Mouse (Mus musculus) layer of hippocampus, postnatal 36 days (tissue): Measurements from ENCODE around the gene Srrm3. TPM values are rescaled to one million over a fixed set of nuclear protein-coding genes. Genes with fewer than 3 reads are reported as not detected.
A peak's percentile ranks its signal among the peaks of the same experiment; 100 is the strongest.

ENCODE experiments used
- DNase-seq, 2 experiments: peaks; one replicate each; pipeline ENCODE4 v3.0.0; 2022
- microRNA-seq, 2 experiments: library from miRNA; unstranded; fragments of <30 nt; microRNA quantifications; one replicate each; pipeline ENCODE4 v1.2.0; 2021
- total RNA-seq, 2 experiments: library from RNA; stranded (reverse); gene quantifications; 2 replicates each; pipeline ENCODE4 v1.2.3; 2021

Gene Srrm3
- total RNA-seq, 2 experiments from 2014 or later = 83.5 to 86.9 TPM

GRCm38 (mm10) chr5:135906846-135907245 is 100.2 kb downstream of the Srrm3 start:
- DNase-seq = no peak

GRCm38 (mm10) chr5:135907256-135907655 is 100.6 kb downstream of the Srrm3 start:
- DNase-seq = no peak

- DNase-seq = peak in 1 of 2 experiments; percentile 48
These were observed 101.5 kb downstream of the Srrm3 start for GRCm38 (mm10) chr5:135908185-135908584.

- DNase-seq = no peak
These were observed 102.3 kb downstream of the Srrm3 start for GRCm38 (mm10) chr5:135908989-135909388.

- no peak for DNase-seq
These were observed 103.0 kb downstream of the Srrm3 start for GRCm38 (mm10) chr5:135909646-135910045.

- DNase-seq = no peak
These were observed 104.1 kb downstream of the Srrm3 start for GRCm38 (mm10) chr5:135910813-135911212.

GRCm38 (mm10) chr5:135911633-135912220 is 105.0 kb downstream of the Srrm3 start:
- no peak for DNase-seq

GRCm38 (mm10) chr5:135913201-135913600 is 106.5 kb downstream of the Srrm3 start:
- DNase-seq = no peak

GRCm38 (mm10) chr5:135914156-135914555 is 107.5 kb downstream of the Srrm3 start:
- DNase-seq = no peak

- no peak for DNase-seq
These were observed 109.4 kb downstream of the Srrm3 start for GRCm38 (mm10) chr5:135916051-135916565.

- no peak for DNase-seq
These were observed 109.9 kb downstream of the Srrm3 start for GRCm38 (mm10) chr5:135916601-135917000.

GRCm38 (mm10) chr5:135917327-135918058 is 110.8 kb downstream of the Srrm3 start:
- DNase-seq = no peak

- DNase-seq = no peak
These were observed 111.4 kb downstream of the Srrm3 start for GRCm38 (mm10) chr5:135918059-135918437.

GRCm38 (mm10) chr5:135918593-135918992 is 111.9 kb downstream of the Srrm3 start:
- no peak for DNase-seq

- no peak for DNase-seq
These were observed 113.2 kb downstream of the Srrm3 start for GRCm38 (mm10) chr5:135919902-135920301.

- no peak for DNase-seq
These were observed 117.2 kb downstream of the Srrm3 start for GRCm38 (mm10) chr5:135923901-135924300.

Small RNA genes lying within 50 kb of the gene (microRNA-seq; reads per million reads assigned to microRNA genes)
- gene Gm23268 = 0 reads per million in 2 experiments

Other genes with a start within 250 kb of the Srrm3 start
- not detected for gene Ccl26, start 243.3 kb upstream of the Srrm3 start, total RNA-seq
- not detected for gene Ccl24, start 233.8 kb upstream of the Srrm3 start, total RNA-seq
- 10 to 100 TPM; 78.2 to 83.9 TPM for gene Rhbdd2, start 174.3 kb upstream of the Srrm3 start, total RNA-seq
- gene Por, start 136.9 kb upstream of the Srrm3 start, total RNA-seq = 100 to 1,000 TPM; 104 to 105 TPM
- gene Tmem120a, start 62.4 kb upstream of the Srrm3 start, total RNA-seq = 10 to 100 TPM; 12.4 to 16.4 TPM
- not detected for gene Styxl1, start 28.5 kb upstream of the Srrm3 start, total RNA-seq
- gene Mdh2, start 28.4 kb upstream of the Srrm3 start, total RNA-seq = 100 to 1,000 TPM; 387 to 407 TPM
- 10 to 100 TPM; 19.2 to 28.1 TPM for gene Hspb1, start 81.0 kb downstream of the Srrm3 start, total RNA-seq
- 1,000 to 10,000 TPM; 1,259 to 1,347 TPM for gene Ywhag, start 127.7 kb downstream of the Srrm3 start, total RNA-seq
- gene Ssc4d, start 167.6 kb downstream of the Srrm3 start, total RNA-seq = 1 to 10 TPM; 1.4 to 1.7 TPM
- gene Zp3, start 173.2 kb downstream of the Srrm3 start, total RNA-seq = not detected
- gene Dtx2, start 187.9 kb downstream of the Srrm3 start, total RNA-seq = 1 to 10 TPM; 7.9 to 8.0 TPM
- gene Upk3b, start 231.6 kb downstream of the Srrm3 start, total RNA-seq = not detected
- not detected for gene Upk3bl, start 247.6 kb downstream of the Srrm3 start, total RNA-seq